Mouse (Mus musculus): ENCODE results near the gene Pabpc4. TPM values are rescaled to one million over a fixed set of nuclear protein-coding genes. Genes with fewer than 3 reads are reported as not detected.

The Pabpc4 gene
- polyA plus RNA-seq, 1 experiment: 221 TPM

- Histone ChIP-seq H3K36me3 (ENCODE audit: control insufficient read depth, insufficient read depth, low read length, poor library complexity, severe bottlenecking) (no peaks in the 10 kb centered on the region), H3K27me3 (ENCODE audit: control insufficient read depth, insufficient read depth, low read length, poor library complexity, severe bottlenecking) (no peaks in the 10 kb centered on the region), H3K4me3 (ENCODE audit: low read depth, low read length) (peak within 1 kb of the TSS; percentile 48), H3K4me1 (ENCODE audit: control insufficient read depth, insufficient read depth, low read length) (no peaks in the 10 kb centered on the region), H3K9ac (ENCODE audit: low read depth, poor library complexity, severe bottlenecking) (peak within 1 kb of the TSS; percentile 31; the same call in 1 of the 2 replicates), H3K9me3 (replicated peaks; ENCODE audit: control insufficient read depth, insufficient read depth, low read length, poor library complexity, severe bottlenecking) (no peaks in the 10 kb centered on the region), H3K27ac (ENCODE audit: insufficient read depth, low read length) (no peak within 1 kb of the TSS)
- TF ChIP-seq EP300 (IDR thresholded peaks at IDR 0.05; ENCODE audit: insufficient read depth, low read depth, low read length): no peak
- no peak for TF ChIP-seq CTCF (IDR thresholded peaks at IDR 0.05; ENCODE audit: low read depth, low read length)
- no peak for TF ChIP-seq POLR2A (IDR thresholded peaks at IDR 0.05; ENCODE audit: insufficient read depth, low read length)
These were observed 28.6 kb upstream of the Pabpc4 start, which contains the start of gene Heyl for GRCm38 (mm10) chr4:123233492-123234084. TSS of gene Heyl (plus strand) at chr4:123233556.

DNA sequence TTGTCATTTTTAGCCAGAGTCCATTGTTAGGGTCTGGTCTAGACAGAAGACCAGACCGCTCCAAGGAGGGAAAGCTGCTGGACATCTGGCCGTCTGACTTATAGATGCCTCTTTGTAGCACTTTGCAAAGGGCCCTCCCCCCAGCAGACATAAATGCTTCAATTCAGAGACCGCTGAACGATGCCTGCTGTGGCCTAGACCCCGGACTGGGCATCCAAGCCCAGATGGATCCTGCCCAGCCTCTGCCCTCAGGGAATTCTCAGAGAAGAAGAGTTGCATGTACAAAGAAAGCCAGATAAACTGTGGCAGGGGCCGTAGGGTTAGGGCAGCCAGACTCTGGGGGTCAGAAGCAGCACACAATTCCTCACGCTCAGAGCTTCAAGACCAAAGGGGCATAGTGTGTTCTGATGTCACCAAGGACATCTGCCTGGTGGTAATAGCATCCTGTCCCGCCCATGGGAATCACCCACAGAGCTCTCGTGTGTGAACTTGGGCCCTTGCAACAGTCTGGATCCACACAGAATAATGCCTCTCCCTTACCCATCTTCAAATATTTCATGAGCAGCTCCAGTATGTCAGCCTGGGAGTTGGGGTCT is 26.2 kb upstream of the Pabpc4 start:
- Histone ChIP-seq H3K4me3 (ENCODE audit: low read depth, low read length) (no peak overlapping the region), H3K27me3 (ENCODE audit: control insufficient read depth, insufficient read depth, low read length, poor library complexity, severe bottlenecking) (peaks cover 3% of the 10 kb centered on the region), H3K9me3 (replicated peaks; ENCODE audit: control insufficient read depth, insufficient read depth, low read length, poor library complexity, severe bottlenecking) (no peaks in the 10 kb centered on the region), H3K9ac (ENCODE audit: low read depth, poor library complexity, severe bottlenecking) (no peak overlapping the region), H3K27ac (ENCODE audit: insufficient read depth, low read length) (no peak overlapping the region), H3K4me1 (ENCODE audit: control insufficient read depth, insufficient read depth, low read length) (no peaks in the 10 kb centered on the region), H3K36me3 (ENCODE audit: control insufficient read depth, insufficient read depth, low read length, poor library complexity, severe bottlenecking) (no peaks in the 10 kb centered on the region)
- TF ChIP-seq CTCF (IDR thresholded peaks at IDR 0.05; ENCODE audit: low read depth, low read length) (no peak), POLR2A (IDR thresholded peaks at IDR 0.05; ENCODE audit: insufficient read depth, low read length) (no peak), EP300 (IDR thresholded peaks at IDR 0.05; ENCODE audit: insufficient read depth, low read depth, low read length) (no peak)

DNA sequence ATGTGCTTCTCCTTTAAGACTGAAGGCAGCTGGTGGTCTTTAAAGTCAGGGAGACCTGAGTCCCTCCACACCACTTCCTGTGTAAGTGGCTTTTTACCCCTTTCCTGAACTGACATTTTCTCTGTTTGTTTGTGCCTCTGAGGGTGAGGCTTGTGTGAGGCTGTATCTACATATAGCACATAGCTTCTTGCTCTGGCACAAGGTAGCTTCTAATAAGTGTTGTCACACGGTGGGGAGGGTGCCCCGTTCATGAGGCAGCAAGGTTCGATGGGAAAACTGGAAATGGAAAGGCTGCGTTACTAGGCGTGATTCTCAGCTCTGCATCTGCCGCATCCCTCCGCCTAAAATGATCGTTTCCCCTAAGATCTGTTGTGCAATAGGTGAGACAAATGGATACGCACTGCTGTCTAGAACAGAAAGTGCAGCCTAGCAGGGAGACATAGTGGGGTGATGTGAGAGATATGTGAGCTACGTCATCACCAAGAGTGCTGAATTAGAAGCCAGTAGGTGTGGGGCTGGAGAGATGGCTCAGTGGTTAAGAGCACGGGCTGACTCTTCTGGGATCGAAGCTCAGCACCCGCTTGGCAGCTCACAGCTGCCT is 25.6 kb upstream of the Pabpc4 start:
- no peak for TF ChIP-seq EP300 (IDR thresholded peaks at IDR 0.05; ENCODE audit: insufficient read depth, low read depth, low read length)
- TF ChIP-seq POLR2A (IDR thresholded peaks at IDR 0.05; ENCODE audit: insufficient read depth, low read length): no peak
- TF ChIP-seq CTCF (IDR thresholded peaks at IDR 0.05; ENCODE audit: low read depth, low read length): no peak
- Histone ChIP-seq H3K9ac (ENCODE audit: low read depth, poor library complexity, severe bottlenecking) (no peak overlapping the region), H3K36me3 (ENCODE audit: control insufficient read depth, insufficient read depth, low read length, poor library complexity, severe bottlenecking) (no peaks in the 10 kb centered on the region), H3K4me1 (ENCODE audit: control insufficient read depth, insufficient read depth, low read length) (no peaks in the 10 kb centered on the region), H3K27ac (ENCODE audit: insufficient read depth, low read length) (no peak overlapping the region), H3K4me3 (ENCODE audit: low read depth, low read length) (no peak overlapping the region), H3K27me3 (ENCODE audit: control insufficient read depth, insufficient read depth, low read length, poor library complexity, severe bottlenecking) (peaks cover 3% of the 10 kb centered on the region), H3K9me3 (replicated peaks; ENCODE audit: control insufficient read depth, insufficient read depth, low read length, poor library complexity, severe bottlenecking) (no peaks in the 10 kb centered on the region)

DNA sequence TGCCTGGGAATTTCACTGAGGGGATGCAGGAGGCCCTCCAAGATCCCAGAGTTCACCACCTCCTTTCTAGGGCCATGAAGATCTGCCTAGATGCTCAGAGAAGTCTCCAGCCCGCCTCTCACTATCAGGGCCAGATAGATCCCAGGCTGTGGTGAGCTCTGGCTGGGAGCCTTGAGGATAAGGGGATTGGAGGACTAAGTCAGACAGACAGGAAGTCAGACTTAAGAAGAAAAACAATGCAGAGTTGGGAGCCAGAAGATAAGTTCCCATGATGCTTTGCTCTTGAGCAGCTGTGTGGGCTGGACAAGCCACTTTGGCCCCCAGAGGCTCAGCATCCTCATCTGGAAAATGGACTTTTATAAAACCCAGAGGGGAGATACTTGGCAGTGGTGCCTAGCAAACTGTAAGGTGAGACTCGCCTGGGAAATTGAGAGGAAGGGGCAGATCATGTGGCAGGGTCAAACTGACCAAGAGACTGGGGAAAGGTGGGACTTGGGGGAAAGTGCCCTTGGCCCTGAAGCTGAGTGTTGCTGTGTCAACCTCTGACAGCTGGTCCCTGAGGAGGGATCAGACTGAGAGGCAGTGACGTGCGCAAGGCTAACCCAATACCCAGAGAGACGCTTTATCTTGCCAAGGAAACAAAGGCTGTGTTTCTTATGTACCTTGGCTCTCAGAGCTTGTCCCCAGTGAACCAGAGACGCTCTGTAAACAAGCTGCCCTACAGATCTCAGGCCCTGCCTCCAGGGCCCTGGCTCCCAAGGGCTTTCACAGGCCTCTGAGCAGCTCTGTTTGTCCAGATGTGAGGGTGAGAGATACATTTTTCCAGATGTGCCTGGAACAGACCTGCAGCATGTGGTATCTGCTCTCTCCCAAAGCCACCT is 24.5 kb upstream of the Pabpc4 start:
- H3K36me3 ChIP-seq (ENCODE audit: control insufficient read depth, insufficient read depth, low read length, poor library complexity, severe bottlenecking): no peaks in the 10 kb centered on the region
- no peak overlapping the region for H3K4me3 ChIP-seq (ENCODE audit: low read depth, low read length)
- TF ChIP-seq CTCF (IDR thresholded peaks at IDR 0.05; ENCODE audit: low read depth, low read length) (no peak), POLR2A (IDR thresholded peaks at IDR 0.05; ENCODE audit: insufficient read depth, low read length) (no peak), EP300 (IDR thresholded peaks at IDR 0.05; ENCODE audit: insufficient read depth, low read depth, low read length) (no peak)
- no peak overlapping the region for H3K27ac ChIP-seq (ENCODE audit: insufficient read depth, low read length)
- no peaks in the 10 kb centered on the region for H3K9me3 ChIP-seq (replicated peaks; ENCODE audit: control insufficient read depth, insufficient read depth, low read length, poor library complexity, severe bottlenecking)
- no peak overlapping the region for H3K9ac ChIP-seq (ENCODE audit: low read depth, poor library complexity, severe bottlenecking)
- H3K27me3 ChIP-seq (ENCODE audit: control insufficient read depth, insufficient read depth, low read length, poor library complexity, severe bottlenecking): peaks cover 3% of the 10 kb centered on the region
- no peaks in the 10 kb centered on the region for H3K4me1 ChIP-seq (ENCODE audit: control insufficient read depth, insufficient read depth, low read length)

DNA sequence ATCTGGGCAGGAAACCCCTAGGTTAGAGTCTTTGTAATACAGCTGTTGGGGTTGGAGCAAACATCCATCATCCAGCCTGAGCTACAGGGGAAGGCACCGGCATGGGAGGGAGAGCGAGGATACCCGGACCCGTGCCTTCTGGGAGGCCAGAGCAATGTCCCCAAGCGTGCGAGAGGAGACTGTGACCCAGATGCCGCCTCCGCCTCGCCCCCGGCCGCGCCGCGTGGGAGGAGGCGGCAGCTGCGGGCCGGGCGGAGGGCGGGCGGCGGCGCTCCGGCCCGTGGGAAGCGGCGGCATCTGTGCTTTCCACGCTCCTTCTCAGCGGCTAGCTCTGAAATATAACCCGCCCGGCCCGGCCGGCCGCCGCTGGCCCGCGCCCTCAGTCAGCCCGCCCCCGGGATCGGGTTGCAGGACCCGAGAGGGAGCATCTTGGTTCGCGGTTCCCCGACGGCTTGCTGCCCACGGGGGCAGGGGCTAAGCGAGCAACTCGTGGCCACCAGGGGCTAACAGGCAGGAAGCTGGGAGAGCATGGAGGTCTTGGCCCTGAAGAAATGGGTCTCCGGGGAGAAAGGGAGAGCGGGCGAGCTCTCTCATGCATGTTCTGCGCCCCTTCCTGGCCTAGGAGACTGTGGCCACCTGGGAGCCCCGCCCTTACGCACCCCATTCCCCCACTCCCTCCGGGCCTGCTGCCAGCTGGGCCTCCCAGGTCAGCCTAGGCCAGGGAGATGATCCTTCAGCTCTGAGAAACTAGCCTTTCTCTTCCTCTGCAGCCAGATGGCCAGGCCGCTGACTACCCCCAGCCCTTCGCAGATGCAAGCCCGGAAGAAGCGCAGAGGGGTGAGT is 22.6 kb upstream of the Pabpc4 start:
- no peak for TF ChIP-seq CTCF (IDR thresholded peaks at IDR 0.05; ENCODE audit: low read depth, low read length)
- no peak for TF ChIP-seq EP300 (IDR thresholded peaks at IDR 0.05; ENCODE audit: insufficient read depth, low read depth, low read length)
- no peak for TF ChIP-seq POLR2A (IDR thresholded peaks at IDR 0.05; ENCODE audit: insufficient read depth, low read length)
- Histone ChIP-seq H3K4me3 (ENCODE audit: low read depth, low read length) (peak overlapping the region; percentile 70), H3K27me3 (ENCODE audit: control insufficient read depth, insufficient read depth, low read length, poor library complexity, severe bottlenecking) (peaks cover 3% of the 10 kb centered on the region), H3K4me1 (ENCODE audit: control insufficient read depth, insufficient read depth, low read length) (no peaks in the 10 kb centered on the region), H3K36me3 (ENCODE audit: control insufficient read depth, insufficient read depth, low read length, poor library complexity, severe bottlenecking) (no peaks in the 10 kb centered on the region), H3K9me3 (replicated peaks; ENCODE audit: control insufficient read depth, insufficient read depth, low read length, poor library complexity, severe bottlenecking) (no peaks in the 10 kb centered on the region), H3K9ac (ENCODE audit: low read depth, poor library complexity, severe bottlenecking) (peak overlapping the region; percentile 37), H3K27ac (ENCODE audit: insufficient read depth, low read length) (no peak overlapping the region)

Measured in ES-Bruce4 (cell line).